Mouse (Mus musculus) midbrain, postnatal 0 days (tissue): ENCODE results near the gene Trappc10. TPM values are rescaled to one million over a fixed set of nuclear protein-coding genes. Genes with fewer than 3 reads are reported as not detected.
A peak's percentile ranks its signal among the peaks of the same experiment; 100 is the strongest.

Experiments
- ATAC-seq: fragments of 200-750 bp; cut with Nextera tagmentation; 2 replicates; pipeline ENCODE4 v1.8.0; 2017; ENCODE audit warnings: moderate number of reproducible peaks, mild to moderate bottlenecking, moderate TSS enrichment, moderate library complexity; ENCODE audit not compliant: low FRiP score
- DNase-seq: peaks from one replicate; pipeline ENCODE4 v3.0.0-alpha.2; 2015; ENCODE audit warnings: low spot score
- H3K27ac ChIP-seq: fragments of 300-500 bp; sonication (generic); 2 replicates; pipeline ENCODE4 v1.5.1; 2014; ENCODE audit warnings: low read depth, mild to moderate bottlenecking, low read length, mixed read lengths
- H3K27me3 ChIP-seq: fragments of 300-500 bp; sonication (generic); 2 replicates; pipeline ENCODE4 v1.6.1; 2014; ENCODE audit warnings: low read length, control low read depth, mixed read lengths; ENCODE audit not compliant: insufficient read depth
- H3K36me3 ChIP-seq: fragments of 300-500 bp; sonication (generic); 2 replicates; pipeline ENCODE4 v1.6.1; 2014; ENCODE audit warnings: low read length, control low read depth, mixed read lengths; ENCODE audit not compliant: insufficient read depth
- H3K4me1 ChIP-seq: fragments of 300-500 bp; sonication (generic); 2 replicates; pipeline ENCODE4 v1.6.1; 2014; ENCODE audit warnings: mild to moderate bottlenecking, control low read depth, antibody characterized with exemption, low read length, mixed read lengths; ENCODE audit not compliant: insufficient read depth
- H3K4me2 ChIP-seq: fragments of 300-500 bp; sonication (generic); 2 replicates; pipeline ENCODE4 v1.6.1; 2014; ENCODE audit warnings: low read depth, mild to moderate bottlenecking, low read length, mixed read lengths; ENCODE audit not compliant: poor library complexity, severe bottlenecking
- H3K4me3 ChIP-seq: fragments of 300-500 bp; sonication (generic); 2 replicates; pipeline ENCODE4 v1.5.1; 2014; ENCODE audit warnings: low read depth, mild to moderate bottlenecking, low read length, moderate library complexity
- H3K9ac ChIP-seq: fragments of 300-500 bp; sonication (generic); replicated peaks from 2 replicates; pipeline ENCODE4 v1.6.1; 2014; ENCODE audit warnings: mild to moderate bottlenecking, low read length, moderate library complexity, mixed read lengths; ENCODE audit not compliant: poor library complexity, severe bottlenecking
- H3K9me3 ChIP-seq: fragments of 300-500 bp; sonication (generic); 2 replicates; pipeline ENCODE4 v1.6.1; 2016; ENCODE audit warnings: low read length, control low read depth
- CTCF ChIP-seq: IDR thresholded peaks from 2 replicates; pipeline ENCODE4 v1.5.1; 2016; ENCODE audit warnings: antibody characterized with exemption, mild to moderate bottlenecking
- WGBS: fragments of 180-500 bp; shearing (Covaris S2); extraction: QIAGEN DNeasy Blood & Tissue Kit; methylation state at CpG from one replicate; pipeline ENCODE4 v1.1.7; 2014; 5-methylcytosine and 5-hydroxymethylcytosine counted together
- polyA plus RNA-seq: library from polyadenylated mRNA; unstranded; fragments of >200 nt; fragmentation: Nextera tagmentation; extraction: Ambion mirVana; gene quantifications from 2 replicates; pipeline ENCODE4 v1.2.1, GENCODE M21; 2015
- total RNA-seq: library from RNA; depleted of rRNA; stranded (reverse); fragments of >200 nt; gene quantifications from 2 replicates; pipeline ENCODE4 v1.2.3, GENCODE M21; 2014; rRNA removed

Trappc10 gene
- total RNA-seq (102 and 129 TPM in 2 replicates), polyA plus RNA-seq (35.1 and 42.2 TPM in 2 replicates)

GRCm38 (mm10) chr10:78244438-78245224 lies at the start of gene Trappc10:
Gene Trappc10, minus strand, starts transcription at chr10:78244641.
- H3K27ac ChIP-seq: peak within 1 kb of the TSS; percentile 94
- no peaks in the 10 kb centered on the region for H3K9me3 ChIP-seq
- under 1% methylated on average over 40 of the region's 74 CpGs for WGBS
- peak within 1 kb of the TSS; percentile 81 for H3K4me3 ChIP-seq
- DNase-seq (peak; percentile 87), ATAC-seq (peak; percentile 94)
- peak within 1 kb of the TSS; percentile 79 for H3K9ac ChIP-seq
- H3K4me1 ChIP-seq: no peaks in the 10 kb centered on the region; the same call in 1 of the 2 replicates
- H3K4me2 ChIP-seq: peak within 1 kb of the TSS; percentile 88
- H3K36me3 ChIP-seq: no peaks in the 10 kb centered on the region
- no peaks in the 10 kb centered on the region for H3K27me3 ChIP-seq
- TF ChIP-seq CTCF: no peak

- Histone ChIP-seq H3K4me1 (0 out of 2 replicates have a peak, but pooled peaks cover 4% of the 10 kb centered on the region), H3K4me3 (no peak overlapping the region), H3K9ac (no peak overlapping the region), H3K27ac (no peak overlapping the region), H3K9me3 (no peaks in the 10 kb centered on the region), H3K27me3 (no peaks in the 10 kb centered on the region), H3K36me3 (no peaks in the 10 kb centered on the region), H3K4me2 (no peak overlapping the region)
- TF ChIP-seq CTCF: no peak
- ATAC-seq (no peak), DNase-seq (no peak)
- WGBS: 88% methylated on average over 1 of the region's 1 CpGs
These were observed 49.1 kb upstream of the Trappc10 start for GRCm38 (mm10) chr10:78293576-78293975.

GRCm38 (mm10) chr10:78292381-78292780 lies 47.9 kb upstream of the Trappc10 start:
- TF ChIP-seq CTCF: no peak
- Histone ChIP-seq H3K4me3 (no peak overlapping the region), H3K27me3 (no peaks in the 10 kb centered on the region), H3K9ac (no peak overlapping the region), H3K4me2 (no peak overlapping the region), H3K4me1 (0 out of 2 replicates have a peak, but pooled peaks cover 4% of the 10 kb centered on the region), H3K27ac (no peak overlapping the region), H3K36me3 (peaks cover 4% of the 10 kb centered on the region; the same call in 1 of the 2 replicates), H3K9me3 (no peaks in the 10 kb centered on the region)
- 91% methylated on average over 5 of the region's 5 CpGs for WGBS
- ATAC-seq (no peak), DNase-seq (no peak)

- DNase-seq: no peak
- H3K9ac ChIP-seq: no peak overlapping the region
- no peaks in the 10 kb centered on the region for H3K27me3 ChIP-seq
- WGBS: 89% methylated on average over 8 of the region's 8 CpGs
- no peaks in the 10 kb centered on the region for H3K9me3 ChIP-seq
- no peak overlapping the region for H3K4me3 ChIP-seq
- peaks cover 19% of the 10 kb centered on the region for H3K36me3 ChIP-seq
- ATAC-seq: no peak
- H3K4me2 ChIP-seq: no peak overlapping the region
- no peaks in the 10 kb centered on the region for H3K4me1 ChIP-seq
- H3K27ac ChIP-seq: no peak overlapping the region
- TF ChIP-seq CTCF: no peak
These were observed 46.5 kb upstream of the Trappc10 start for GRCm38 (mm10) chr10:78290730-78291535.

- H3K27ac ChIP-seq: no peak overlapping the region
- H3K4me1 ChIP-seq: no peaks in the 10 kb centered on the region
- TF ChIP-seq CTCF: no peak
- no peak overlapping the region for H3K4me3 ChIP-seq
- H3K36me3 ChIP-seq: peaks cover 30% of the 10 kb centered on the region
- no peak for DNase-seq
- no peak overlapping the region for H3K9ac ChIP-seq
- no peak overlapping the region for H3K4me2 ChIP-seq
- no peaks in the 10 kb centered on the region for H3K27me3 ChIP-seq
- ATAC-seq: no peak
- H3K9me3 ChIP-seq: no peaks in the 10 kb centered on the region
- WGBS: 89% methylated on average over 4 of the region's 4 CpGs
These were observed 44.5 kb upstream of the Trappc10 start for GRCm38 (mm10) chr10:78288896-78289295.
